Mouse (Mus musculus) midbrain, embryonic 15.5 days (tissue): ENCODE results near the gene Bglap2. TPM values are rescaled to one million over a fixed set of nuclear protein-coding genes. Genes with fewer than 3 reads are reported as not detected.

ENCODE experiments used
- ATAC-seq: fragments of 200-750 bp; cut with Nextera tagmentation; replicated peaks from 2 replicates; pipeline ENCODE4 v1.8.0; 2017; ENCODE audit warnings: moderate TSS enrichment
- H3K27ac ChIP-seq: fragments of 300-500 bp; sonication (generic); 2 replicates; pipeline ENCODE4 v1.5.1; 2015; ENCODE audit warnings: mild to moderate bottlenecking, inconsistent platforms
- H3K27me3 ChIP-seq: fragments of 300-500 bp; sonication (generic); replicated peaks from 2 replicates; pipeline ENCODE4 v1.6.1; 2015; ENCODE audit warnings: inconsistent platforms
- H3K36me3 ChIP-seq: fragments of 300-500 bp; sonication (generic); replicated peaks from 2 replicates; pipeline ENCODE4 v1.6.1; 2015; ENCODE audit warnings: inconsistent platforms
- H3K4me1 ChIP-seq: fragments of 300-500 bp; sonication (generic); 2 replicates; pipeline ENCODE4 v1.6.1; 2015; ENCODE audit warnings: inconsistent platforms
- H3K4me2 ChIP-seq: fragments of 300-500 bp; sonication (generic); 2 replicates; pipeline ENCODE4 v1.6.1; 2015; ENCODE audit warnings: inconsistent platforms, mild to moderate bottlenecking, moderate library complexity
- H3K4me3 ChIP-seq: fragments of 300-500 bp; sonication (generic); 2 replicates; pipeline ENCODE4 v1.5.1; 2015; ENCODE audit warnings: mild to moderate bottlenecking, inconsistent platforms
- H3K9ac ChIP-seq: fragments of 300-500 bp; sonication (generic); 2 replicates; pipeline ENCODE4 v1.6.1; 2015; ENCODE audit warnings: mild to moderate bottlenecking, inconsistent platforms
- H3K9me3 ChIP-seq: fragments of 300-500 bp; sonication (generic); 2 replicates; pipeline ENCODE4 v1.6.1; 2016; ENCODE audit warnings: inconsistent platforms
- WGBS: fragments of 180-500 bp; shearing (Covaris S2); methylation state at CpG from one replicate; pipeline ENCODE4 v1.1.7; 2015; ENCODE audit warnings: mixed read lengths; 5-methylcytosine and 5-hydroxymethylcytosine counted together
- polyA plus RNA-seq: library from polyadenylated mRNA; unstranded; fragments of >200 nt; fragmentation: Nextera tagmentation; extraction: Ambion mirVana; gene quantifications from 2 replicates; pipeline ENCODE4 v1.2.1, GENCODE M21; 2015

The Bglap2 gene
- polyA plus RNA-seq, 1 experiment from 2014 or later, result not detected

- Histone ChIP-seq H3K9ac (peak overlapping the region; percentile 54), H3K9me3 (no peaks in the 10 kb centered on the region), H3K4me3 (peak overlapping the region; percentile 92), H3K4me2 (peak overlapping the region; percentile 80), H3K27me3 (no peaks in the 10 kb centered on the region), H3K36me3 (no peaks in the 10 kb centered on the region), H3K27ac (no peak overlapping the region), H3K4me1 (peaks cover 28% of the 10 kb centered on the region)
- WGBS, result 34% methylated on average over 3 of the region's 3 CpGs
- ATAC-seq, result no peak
These were observed 43.5 kb downstream of the Bglap2 start for GRCm38 (mm10) chr3:88334902-88335435.

GRCm38 (mm10) chr3:88334029-88334658 lies 44.4 kb downstream of the Bglap2 start:
- ATAC-seq, result no peak
- H3K4me2 ChIP-seq, result no peak overlapping the region
- H3K4me1 ChIP-seq, result peaks cover 27% of the 10 kb centered on the region
- no peak overlapping the region for H3K9ac ChIP-seq
- H3K27me3 ChIP-seq, result no peaks in the 10 kb centered on the region
- H3K9me3 ChIP-seq, result no peaks in the 10 kb centered on the region
- 68% methylated on average over 12 of the region's 12 CpGs for WGBS
- H3K27ac ChIP-seq, result no peak overlapping the region
- H3K4me3 ChIP-seq, result no peak overlapping the region
- no peaks in the 10 kb centered on the region for H3K36me3 ChIP-seq

- no peak for ATAC-seq
- Histone ChIP-seq H3K4me3 (no peak overlapping the region), H3K27ac (no peak overlapping the region), H3K4me1 (peaks cover 8% of the 10 kb centered on the region), H3K9me3 (no peaks in the 10 kb centered on the region), H3K36me3 (0 out of 2 replicates have a peak, but pooled peaks cover 6% of the 10 kb centered on the region), H3K9ac (no peak overlapping the region), H3K4me2 (no peak overlapping the region), H3K27me3 (no peaks in the 10 kb centered on the region)
- 26% methylated on average over 2 of the region's 2 CpGs for WGBS
These were observed 47.2 kb downstream of the Bglap2 start for GRCm38 (mm10) chr3:88331282-88331681.

- no peak overlapping the region for H3K9ac ChIP-seq
- H3K4me2 ChIP-seq, result no peak overlapping the region
- H3K4me3 ChIP-seq, result no peak overlapping the region
- H3K9me3 ChIP-seq, result no peaks in the 10 kb centered on the region
- H3K27me3 ChIP-seq, result no peaks in the 10 kb centered on the region
- no peak for ATAC-seq
- H3K36me3 ChIP-seq, result 0 out of 2 replicates have a peak, but pooled peaks cover 6% of the 10 kb centered on the region
- peaks cover 14% of the 10 kb centered on the region for H3K4me1 ChIP-seq
- no peak overlapping the region for H3K27ac ChIP-seq
- WGBS, result 88% methylated on average over 5 of the region's 5 CpGs
These were observed 49.5 kb downstream of the Bglap2 start for GRCm38 (mm10) chr3:88328956-88329355.

Other genes with a start within 250 kb of the Bglap2 start
- 23.2 and 25.3 TPM in 2 replicates for gene Mef2d, start 236.3 kb downstream of the Bglap2 start, polyA plus RNA-seq
- gene Rhbg, start 124.0 kb downstream of the Bglap2 start, polyA plus RNA-seq, result 0.14 TPM in 2 replicates
- gene Gm38392, start 91.5 kb downstream of the Bglap2 start, polyA plus RNA-seq, result not detected in 2 replicates
- 8.7 and 9.9 TPM in 2 replicates for gene Tsacc, start 81.7 kb downstream of the Bglap2 start, polyA plus RNA-seq
- gene Cct3, start 81.6 kb downstream of the Bglap2 start, polyA plus RNA-seq, result 442 and 444 TPM in 2 replicates
- gene Glmp, start 53.7 kb downstream of the Bglap2 start, polyA plus RNA-seq, result 106 and 107 TPM in 2 replicates
- gene Tmem79, start 42.6 kb downstream of the Bglap2 start, polyA plus RNA-seq, result 1.1 and 1.6 TPM in 2 replicates
- gene Smg5, start 42.4 kb downstream of the Bglap2 start, polyA plus RNA-seq, result 73.2 and 74.9 TPM in 2 replicates
- 1.1 and 1.8 TPM in 2 replicates for gene Paqr6, start 14.1 kb downstream of the Bglap2 start, polyA plus RNA-seq
- gene Bglap3, start 6.0 kb downstream of the Bglap2 start, polyA plus RNA-seq, result not detected in 2 replicates
- gene Bglap, start 5.8 kb upstream of the Bglap2 start, polyA plus RNA-seq, result 0.50 TPM in 1 of 2 replicates, not detected in the other
- gene Pmf1, start 31.6 kb upstream of the Bglap2 start, polyA plus RNA-seq, result 23.6 and 26.7 TPM in 2 replicates
- gene Slc25a44, start 46.4 kb upstream of the Bglap2 start, polyA plus RNA-seq, result 39.6 and 41.2 TPM in 2 replicates
- gene Sema4a, start 82.5 kb upstream of the Bglap2 start, polyA plus RNA-seq, result 39.1 and 39.3 TPM in 2 replicates
- gene Lmna, start 131.3 kb upstream of the Bglap2 start, polyA plus RNA-seq, result 51.1 and 51.6 TPM in 2 replicates
- 37.0 and 37.7 TPM in 2 replicates for gene Mex3a, start 153.7 kb upstream of the Bglap2 start, polyA plus RNA-seq
- 0.41 and 1.3 TPM in 2 replicates for gene Rab25, start 169.6 kb upstream of the Bglap2 start, polyA plus RNA-seq
- 206 and 232 TPM in 2 replicates for gene Lamtor2, start 174.4 kb upstream of the Bglap2 start, polyA plus RNA-seq
- gene Ubqln4, start 175.1 kb upstream of the Bglap2 start, polyA plus RNA-seq, result 45.9 and 48.0 TPM in 2 replicates
- 133 and 143 TPM in 2 replicates for gene Ssr2, start 197.2 kb upstream of the Bglap2 start, polyA plus RNA-seq
- 138 and 145 TPM in 2 replicates for gene Arhgef2, start 227.3 kb upstream of the Bglap2 start, polyA plus RNA-seq